Mouse (Mus musculus): Measurements from ENCODE around the gene Ccne1. TPM values are rescaled to one million over a fixed set of nuclear protein-coding genes. Genes with fewer than 3 reads are reported as not detected.
"Not testable (repeated sequence)": the region's sequence is repeated elsewhere in the genome, so short reads cannot be mapped to it uniquely, and the experiment has no call there.

Gene Ccne1
- total and polyA plus RNA-seq, 2 experiments from 2014 or later = 9.0 to 16.3 TPM

- no peak overlapping the region for H3K27ac ChIP-seq (ENCODE audit: low read depth)
- TF ChIP-seq EP300 (IDR thresholded peaks at IDR 0.05; ENCODE audit: low read depth) (no peak), CTCF (IDR thresholded peaks at IDR 0.05; ENCODE audit: low read depth) (no peak)
- H3K9me3 ChIP-seq (replicated peaks; ENCODE audit: control insufficient read depth, low read length) = no peaks in the 10 kb centered on the region
- no peak for ATAC-seq (ENCODE audit: insufficient read depth, low read depth)
- no peaks in the 10 kb centered on the region for H3K27me3 ChIP-seq (ENCODE audit: control insufficient read depth, insufficient read depth, low read length)
- no peaks in the 10 kb centered on the region for H3K36me3 ChIP-seq (replicated peaks; ENCODE audit: control insufficient read depth, insufficient read depth, low read length)
- no peak overlapping the region for H3K9ac ChIP-seq (replicated peaks; ENCODE audit: low read depth, low read length)
- 72% methylated on average over 6 of the region's 6 CpGs for WGBS
- no peak overlapping the region for H3K4me2 ChIP-seq (ENCODE audit: low read depth, low read length)
- no peak for DNase-seq (ENCODE audit: low spot score)
- H3K4me1 ChIP-seq (ENCODE audit: control insufficient read depth, insufficient read depth) = no peaks in the 10 kb centered on the region
- no peak overlapping the region for H3K4me3 ChIP-seq (ENCODE audit: low read depth, low read length)
Observed at GRCm38 (mm10) chr7:38129491-38129890, 22.2 kb upstream of the Ccne1 start.

- not testable (repeated sequence) for ATAC-seq (ENCODE audit: insufficient read depth, low read depth); H3K9me3 ChIP-seq (replicated peaks; ENCODE audit: control insufficient read depth, low read length); H3K27me3 ChIP-seq (ENCODE audit: control insufficient read depth, insufficient read depth, low read length); H3K4me2 ChIP-seq (ENCODE audit: low read depth, low read length); H3K9ac ChIP-seq (replicated peaks; ENCODE audit: low read depth, low read length); DNase-seq (ENCODE audit: low spot score); H3K4me3 ChIP-seq (ENCODE audit: low read depth, low read length); H3K27ac ChIP-seq (ENCODE audit: low read depth); H3K36me3 ChIP-seq (replicated peaks; ENCODE audit: control insufficient read depth, insufficient read depth, low read length); H3K4me1 ChIP-seq (ENCODE audit: control insufficient read depth, insufficient read depth)
- WGBS = 24% methylated on average over 5 of the region's 5 CpGs
Observed at GRCm38 (mm10) chr7:38128256-38128655, 20.9 kb upstream of the Ccne1 start.

GRCm38 (mm10) chr7:38125565-38126159, 18.3 kb upstream of the Ccne1 start:
- H3K27me3 ChIP-seq (ENCODE audit: control insufficient read depth, insufficient read depth, low read length) = no peaks in the 10 kb centered on the region
- no peak overlapping the region for H3K4me3 ChIP-seq (ENCODE audit: low read depth, low read length)
- no peak overlapping the region for H3K9ac ChIP-seq (replicated peaks; ENCODE audit: low read depth, low read length)
- no peak overlapping the region for H3K27ac ChIP-seq (ENCODE audit: low read depth)
- DNase-seq (ENCODE audit: low spot score) = no peak
- no peaks in the 10 kb centered on the region for H3K36me3 ChIP-seq (replicated peaks; ENCODE audit: control insufficient read depth, insufficient read depth, low read length)
- H3K4me2 ChIP-seq (ENCODE audit: low read depth, low read length) = no peak overlapping the region
- ATAC-seq (ENCODE audit: insufficient read depth, low read depth) = no peak
- WGBS = 70% methylated on average over 12 of the region's 12 CpGs
- no peaks in the 10 kb centered on the region for H3K9me3 ChIP-seq (replicated peaks; ENCODE audit: control insufficient read depth, low read length)
- no peaks in the 10 kb centered on the region for H3K4me1 ChIP-seq (ENCODE audit: control insufficient read depth, insufficient read depth)
- no peak for TF ChIP-seq CTCF (IDR thresholded peaks at IDR 0.05; ENCODE audit: low read depth)
- TF ChIP-seq EP300 (IDR thresholded peaks at IDR 0.05; ENCODE audit: low read depth) = no peak

GRCm38 (mm10) chr7:38124164-38124563, 16.8 kb upstream of the Ccne1 start:
- H3K4me2 ChIP-seq (ENCODE audit: low read depth, low read length); ATAC-seq (ENCODE audit: insufficient read depth, low read depth); H3K27ac ChIP-seq (ENCODE audit: low read depth); DNase-seq (ENCODE audit: low spot score); H3K4me3 ChIP-seq (ENCODE audit: low read depth, low read length); H3K4me1 ChIP-seq (ENCODE audit: control insufficient read depth, insufficient read depth); H3K36me3 ChIP-seq (replicated peaks; ENCODE audit: control insufficient read depth, insufficient read depth, low read length); H3K9ac ChIP-seq (replicated peaks; ENCODE audit: low read depth, low read length); H3K9me3 ChIP-seq (replicated peaks; ENCODE audit: control insufficient read depth, low read length); H3K27me3 ChIP-seq (ENCODE audit: control insufficient read depth, insufficient read depth, low read length): not testable (repeated sequence)
- WGBS = 70% methylated on average over 2 of the region's 2 CpGs

GRCm38 (mm10) chr7:38118594-38118993, 11.3 kb upstream of the Ccne1 start:
- Histone ChIP-seq H3K27me3 (ENCODE audit: control insufficient read depth, insufficient read depth, low read length) (no peaks in the 10 kb centered on the region), H3K36me3 (replicated peaks; ENCODE audit: control insufficient read depth, insufficient read depth, low read length) (no peaks in the 10 kb centered on the region), H3K9ac (replicated peaks; ENCODE audit: low read depth, low read length) (no peak overlapping the region), H3K27ac (ENCODE audit: low read depth) (no peak overlapping the region), H3K4me2 (ENCODE audit: low read depth, low read length) (no peak overlapping the region), H3K4me3 (ENCODE audit: low read depth, low read length) (no peak overlapping the region), H3K9me3 (replicated peaks; ENCODE audit: control insufficient read depth, low read length) (no peaks in the 10 kb centered on the region), H3K4me1 (ENCODE audit: control insufficient read depth, insufficient read depth) (no peaks in the 10 kb centered on the region)
- TF ChIP-seq CTCF (IDR thresholded peaks at IDR 0.05; ENCODE audit: low read depth) (no peak), EP300 (IDR thresholded peaks at IDR 0.05; ENCODE audit: low read depth) (no peak)
- WGBS = 6% methylated on average over 1 of the region's 1 CpGs
- ATAC-seq (ENCODE audit: insufficient read depth, low read depth) = no peak
- DNase-seq (ENCODE audit: low spot score) = no peak

- no peak for ATAC-seq (ENCODE audit: insufficient read depth, low read depth)
- peaks cover 7% of the 10 kb centered on the region; the same call in 1 of the 2 replicates for H3K4me1 ChIP-seq (ENCODE audit: control insufficient read depth, insufficient read depth)
- TF ChIP-seq CTCF (IDR thresholded peaks at IDR 0.05; ENCODE audit: low read depth) (no peak), EP300 (IDR thresholded peaks at IDR 0.05; ENCODE audit: low read depth) (no peak)
- WGBS = 70% methylated on average over 9 of the region's 9 CpGs
- no peaks in the 10 kb centered on the region for H3K9me3 ChIP-seq (replicated peaks; ENCODE audit: control insufficient read depth, low read length)
- H3K36me3 ChIP-seq (replicated peaks; ENCODE audit: control insufficient read depth, insufficient read depth, low read length) = no peaks in the 10 kb centered on the region
- DNase-seq (ENCODE audit: low spot score) = no peak
- no peak overlapping the region for H3K27ac ChIP-seq (ENCODE audit: low read depth)
- H3K4me3 ChIP-seq (ENCODE audit: low read depth, low read length) = no peak overlapping the region
- no peak overlapping the region for H3K4me2 ChIP-seq (ENCODE audit: low read depth, low read length)
- H3K27me3 ChIP-seq (ENCODE audit: control insufficient read depth, insufficient read depth, low read length) = no peaks in the 10 kb centered on the region
- H3K9ac ChIP-seq (replicated peaks; ENCODE audit: low read depth, low read length) = no peak overlapping the region
Observed at GRCm38 (mm10) chr7:38112451-38112850, 5.1 kb upstream of the Ccne1 start.

Data from heart, postnatal 0 days (tissue).